Mouse (Mus musculus) testis, adult 2 months (tissue): Measurements from ENCODE around the gene Samd8.

Experiments
- CTCF ChIP-seq: fragments of 200-500 bp; IDR thresholded peaks from 2 replicates; pipeline ENCODE4 v1.5.1; 2012; ENCODE audit warnings: low read depth, mild to moderate bottlenecking, inconsistent platforms, low read length, moderate library complexity; ENCODE audit not compliant: control insufficient read depth, insufficient read depth, insufficient replicate concordance
- POLR2A ChIP-seq: fragments of 200-500 bp; IDR thresholded peaks from 2 replicates; pipeline ENCODE4 v1.6.1; 2012; ENCODE audit warnings: low read depth, mild to moderate bottlenecking, inconsistent platforms, low read length, moderate library complexity; ENCODE audit not compliant: control insufficient read depth

- TF ChIP-seq CTCF (no peak), POLR2A (no peak)
Measured at GRCm38 (mm10) chr14:21719646-21720383, 30.5 kb upstream of the Samd8 start.
